Mouse (Mus musculus): ENCODE data around the gene P2ry10b. TPM values are rescaled to one million over a fixed set of nuclear protein-coding genes. Genes with fewer than 3 reads are reported as not detected.

Gene P2ry10b
- 1 to 10 TPM; 3.8 to 6.0 TPM for polyA plus RNA-seq (2017; shearing (Covaris generic))

GRCm38 (mm10) chrX:107148681-107149080 is at the start of gene P2ry10b:
P2ry10b (plus strand) TSS chrX:107148927.

Other genes starting within 250 kb of the P2ry10b start
- gene Lpar4, start 228.3 kb upstream of the P2ry10b start, polyA plus RNA-seq (2017; shearing (Covaris generic)): under 1 TPM in 1 of 2 experiments, not detected in 1; 0.36 TPM
- 10 to 100 TPM; 46.5 to 57.6 TPM for gene P2ry10, start 60.4 kb upstream of the P2ry10b start, polyA plus RNA-seq (2017; shearing (Covaris generic))
- 10 to 100 TPM; 54.8 to 85.6 TPM for gene Gpr174, start 107.0 kb downstream of the P2ry10b start, polyA plus RNA-seq (2017; shearing (Covaris generic))